Mouse (Mus musculus) erythroblast, embryonic 14.5 days (primary cell): ENCODE data around the gene Mfsd9.

Experiments used
- GATA1 ChIP-seq: IDR thresholded peaks from 2 replicates; pipeline ENCODE4 v1.6.1; 2012; ENCODE audit warnings: low read length, inconsistent platforms, mixed read lengths
- TAL1 ChIP-seq: IDR thresholded peaks from 3 replicates; pipeline ENCODE4 v1.6.1; 2012; ENCODE audit warnings: low read length, inconsistent platforms, mixed read lengths

GRCm38 (mm10) chr1:40773234-40773633 lies 17.3 kb downstream of the Mfsd9 start:
- no peak for TF ChIP-seq GATA1
- TF ChIP-seq TAL1: no peak
